Mouse (Mus musculus) heart, embryonic 15.5 days (tissue): ENCODE results near the gene Gprin1. TPM values are rescaled to one million over a fixed set of nuclear protein-coding genes. Genes with fewer than 3 reads are reported as not detected.

Experiments
- ATAC-seq: fragments of 200-750 bp; cut with Nextera tagmentation; replicated peaks from 2 replicates; pipeline ENCODE4 v1.8.0; 2017; ENCODE audit warnings: low read depth, moderate TSS enrichment; ENCODE audit not compliant: insufficient number of reproducible peaks, insufficient read depth, low FRiP score
- H3K27ac ChIP-seq: fragments of 300-500 bp; sonication (generic); 2 replicates; pipeline ENCODE4 v1.5.1; 2015; ENCODE audit warnings: mild to moderate bottlenecking, inconsistent platforms
- H3K27me3 ChIP-seq: fragments of 300-500 bp; sonication (generic); 2 replicates; pipeline ENCODE4 v1.6.1; 2015; ENCODE audit warnings: inconsistent platforms
- H3K36me3 ChIP-seq: fragments of 300-500 bp; sonication (generic); 2 replicates; pipeline ENCODE4 v1.6.1; 2015; ENCODE audit warnings: mild to moderate bottlenecking, inconsistent platforms
- H3K4me1 ChIP-seq: fragments of 300-500 bp; sonication (generic); replicated peaks from 2 replicates; pipeline ENCODE4 v1.6.1; 2015; ENCODE audit warnings: inconsistent platforms
- H3K4me2 ChIP-seq: fragments of 300-500 bp; sonication (generic); 2 replicates; pipeline ENCODE4 v1.6.1; 2015; ENCODE audit warnings: inconsistent platforms, mild to moderate bottlenecking, moderate library complexity
- H3K4me3 ChIP-seq: fragments of 300-500 bp; sonication (generic); 2 replicates; pipeline ENCODE4 v1.5.1; 2015; ENCODE audit warnings: mild to moderate bottlenecking, inconsistent platforms
- H3K9ac ChIP-seq: fragments of 300-500 bp; sonication (generic); 2 replicates; pipeline ENCODE4 v1.6.1; 2015; ENCODE audit warnings: mild to moderate bottlenecking, inconsistent platforms
- H3K9me3 ChIP-seq: fragments of 300-500 bp; sonication (generic); replicated peaks from 2 replicates; pipeline ENCODE4 v1.6.1; 2016; ENCODE audit warnings: inconsistent platforms
- WGBS: fragments of 180-500 bp; shearing (Covaris S2); methylation state at CpG from one replicate; pipeline ENCODE4 v1.1.7; 2015; ENCODE audit warnings: mixed read lengths; 5-methylcytosine and 5-hydroxymethylcytosine counted together
- polyA plus RNA-seq: library from polyadenylated mRNA; unstranded; fragments of >200 nt; fragmentation: Nextera tagmentation; extraction: Ambion mirVana; gene quantifications from 2 replicates; pipeline ENCODE4 v1.2.1, GENCODE M21; 2015

The Gprin1 gene
- polyA plus RNA-seq, 1 experiment from 2014 or later = 0.05 TPM

DNA sequence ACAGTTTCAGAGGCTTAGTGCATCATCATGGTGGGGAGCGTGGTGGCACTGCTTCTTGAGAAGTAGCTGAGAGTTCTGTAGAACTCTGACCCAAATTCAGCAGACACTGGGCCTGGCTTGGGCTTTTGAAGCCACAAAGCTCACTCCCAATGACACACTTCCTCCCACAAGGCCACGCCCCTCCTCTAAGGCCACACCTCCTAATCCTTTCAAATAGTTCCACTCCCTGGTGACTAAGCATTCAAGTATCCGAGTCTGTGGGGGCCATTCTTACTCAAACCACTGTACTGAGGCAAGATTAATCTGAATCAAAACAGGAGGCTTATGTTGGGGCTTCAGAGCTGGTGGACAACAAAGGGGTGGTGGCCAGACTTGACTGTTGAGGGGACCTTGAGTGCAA is 38.8 kb downstream of the Gprin1 start:
- 64% methylated on average over 3 of the region's 3 CpGs for WGBS

DNA sequence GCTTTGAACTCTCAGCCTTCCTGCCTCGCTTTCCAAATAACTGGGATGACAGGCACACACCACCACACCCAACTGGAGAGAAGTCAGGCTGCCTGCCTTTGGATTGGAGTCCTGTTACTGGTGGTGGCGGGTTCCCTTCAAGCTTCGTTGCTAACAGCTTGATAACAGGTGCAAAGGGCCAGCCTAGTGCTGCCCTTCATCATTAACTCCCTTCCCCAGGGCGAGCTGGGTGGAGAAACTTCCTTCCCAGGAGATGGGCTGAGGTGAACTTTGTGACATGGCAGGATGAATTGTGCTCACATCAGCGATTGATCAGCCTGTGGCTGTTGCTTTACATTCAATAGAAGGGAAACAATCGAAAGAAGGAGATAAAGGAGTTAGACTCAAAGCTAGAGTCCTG is 44.8 kb downstream of the Gprin1 start:
- no peak for ATAC-seq
- H3K27me3 ChIP-seq = 0 out of 2 replicates have a peak, but pooled peaks cover 3% of the 10 kb centered on the region
- H3K27ac ChIP-seq = no peak overlapping the region
- no peak overlapping the region for H3K9ac ChIP-seq
- no peaks in the 10 kb centered on the region for H3K4me1 ChIP-seq
- H3K4me3 ChIP-seq = no peak overlapping the region
- no peaks in the 10 kb centered on the region for H3K36me3 ChIP-seq
- 38% methylated on average over 6 of the region's 6 CpGs for WGBS
- no peaks in the 10 kb centered on the region for H3K9me3 ChIP-seq
- no peak overlapping the region for H3K4me2 ChIP-seq

More for the DNA sequence above, 38.8 kb downstream of the Gprin1 start:
- no peak overlapping the region for H3K27ac ChIP-seq
- H3K9me3 ChIP-seq = no peaks in the 10 kb centered on the region
- no peaks in the 10 kb centered on the region for H3K4me1 ChIP-seq
- ATAC-seq = no peak
- no peak overlapping the region for H3K4me3 ChIP-seq
- H3K27me3 ChIP-seq = peaks cover 8% of the 10 kb centered on the region
- H3K4me2 ChIP-seq = no peak overlapping the region
- H3K9ac ChIP-seq = no peak overlapping the region
- H3K36me3 ChIP-seq = no peaks in the 10 kb centered on the region

DNA sequence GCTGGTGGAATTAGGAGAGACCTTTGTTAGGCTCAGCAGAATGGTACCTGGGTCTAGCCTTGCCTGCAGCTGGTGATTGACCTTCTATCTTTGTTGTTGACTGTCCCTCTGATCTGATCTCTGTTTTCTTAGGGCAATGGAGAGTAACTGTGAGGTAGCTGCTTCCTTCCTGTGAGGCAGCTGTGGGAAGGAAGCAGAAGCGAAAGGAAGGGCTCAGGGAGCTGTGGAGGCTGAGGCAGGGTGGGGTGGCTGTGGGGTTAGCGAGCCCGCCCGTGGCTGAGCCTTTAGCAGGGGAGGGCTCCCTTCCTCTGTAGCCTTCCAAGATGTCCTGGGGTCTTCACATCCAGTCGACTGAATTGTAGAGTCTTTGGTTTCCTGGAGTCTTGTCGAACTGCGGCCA is 47.2 kb downstream of the Gprin1 start:
- WGBS = 67% methylated on average over 7 of the region's 7 CpGs
- no peak overlapping the region for H3K4me3 ChIP-seq
- H3K9ac ChIP-seq = no peak overlapping the region

DNA sequence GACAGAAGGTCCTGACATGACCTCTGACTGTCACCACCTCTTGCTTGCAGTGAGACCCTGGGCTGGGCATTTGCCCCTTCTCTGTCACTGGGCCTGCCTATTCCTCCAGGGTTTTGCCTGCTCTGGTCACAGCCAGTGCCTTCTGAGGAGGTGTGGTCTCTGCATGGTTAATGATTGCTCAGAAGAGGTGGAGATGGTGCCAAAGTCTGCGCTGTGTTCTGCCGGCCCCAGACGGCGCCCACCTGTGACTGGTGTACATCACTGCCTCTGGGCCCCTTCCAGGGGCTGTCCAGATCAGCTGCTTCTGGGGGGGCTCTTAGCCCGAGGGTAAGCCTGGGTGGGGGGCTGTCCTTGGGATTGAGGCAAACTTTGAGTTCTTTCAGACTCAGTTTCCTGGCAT is 48.4 kb downstream of the Gprin1 start, which contains the start of gene Cdhr2:
Gene Cdhr2 (plus strand): TSS at position 219 of the 400 bp plus-strand sequence.
- WGBS = 74% methylated on average over 5 of the region's 5 CpGs
- no peak within 1 kb of the TSS for H3K4me2 ChIP-seq
- no peaks in the 10 kb centered on the region for H3K9me3 ChIP-seq
- no peak within 1 kb of the TSS for H3K4me3 ChIP-seq
- no peak within 1 kb of the TSS for H3K9ac ChIP-seq
- no peak within 1 kb of the TSS for H3K27ac ChIP-seq
- no peaks in the 10 kb centered on the region for H3K36me3 ChIP-seq
- H3K27me3 ChIP-seq = 0 out of 2 replicates have a peak, but pooled peaks cover 3% of the 10 kb centered on the region
- no peaks in the 10 kb centered on the region for H3K4me1 ChIP-seq
- ATAC-seq = no peak

More for the DNA sequence above, 47.2 kb downstream of the Gprin1 start:
- Histone ChIP-seq H3K9me3 (no peaks in the 10 kb centered on the region), H3K27ac (no peak overlapping the region), H3K4me2 (no peak overlapping the region), H3K27me3 (0 out of 2 replicates have a peak, but pooled peaks cover 3% of the 10 kb centered on the region), H3K36me3 (no peaks in the 10 kb centered on the region), H3K4me1 (no peaks in the 10 kb centered on the region)
- no peak for ATAC-seq

DNA sequence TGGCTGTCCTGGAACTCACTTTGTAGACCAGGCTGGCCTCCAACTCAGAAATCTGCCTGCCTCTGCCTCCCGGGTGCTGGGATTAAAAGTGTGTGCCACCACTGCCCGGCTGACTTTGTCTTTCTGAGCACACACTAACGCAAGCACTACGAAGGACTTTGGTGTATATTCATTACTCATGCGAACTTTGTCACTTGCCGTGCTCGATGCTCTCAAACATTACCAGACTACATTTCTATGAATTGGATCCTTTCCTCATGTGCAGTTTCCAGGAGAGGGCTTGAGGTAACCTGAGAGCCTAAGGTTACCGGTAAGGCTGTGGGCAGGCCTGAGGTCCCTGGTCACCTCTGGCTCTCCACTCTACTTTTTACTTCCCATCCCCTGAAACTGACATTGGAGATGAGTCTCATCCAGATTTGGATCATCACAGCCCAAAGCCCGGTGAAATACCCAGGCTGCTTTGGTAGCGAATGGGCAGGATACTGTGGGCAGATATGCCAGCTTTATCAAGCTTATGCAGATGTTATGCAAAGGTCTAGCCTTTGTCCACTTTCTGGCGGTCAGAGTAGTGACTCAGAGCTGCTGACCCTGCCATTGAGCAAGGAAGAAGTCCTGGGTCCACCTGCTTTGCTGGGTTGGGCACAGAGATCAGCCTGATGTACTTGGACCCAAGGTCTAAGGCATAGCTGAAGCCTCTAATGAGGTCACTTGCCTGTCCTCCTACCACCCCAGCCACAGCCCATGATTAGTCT is 54.0 kb downstream of the Gprin1 start:
- Histone ChIP-seq H3K36me3 (no peaks in the 10 kb centered on the region), H3K9ac (no peak overlapping the region), H3K4me1 (peaks cover 26% of the 10 kb centered on the region), H3K4me3 (no peak overlapping the region), H3K27ac (no peak overlapping the region), H3K4me2 (no peak overlapping the region), H3K9me3 (no peaks in the 10 kb centered on the region), H3K27me3 (no peaks in the 10 kb centered on the region)
- no peak for ATAC-seq
- 84% methylated on average over 11 of the region's 11 CpGs for WGBS

DNA sequence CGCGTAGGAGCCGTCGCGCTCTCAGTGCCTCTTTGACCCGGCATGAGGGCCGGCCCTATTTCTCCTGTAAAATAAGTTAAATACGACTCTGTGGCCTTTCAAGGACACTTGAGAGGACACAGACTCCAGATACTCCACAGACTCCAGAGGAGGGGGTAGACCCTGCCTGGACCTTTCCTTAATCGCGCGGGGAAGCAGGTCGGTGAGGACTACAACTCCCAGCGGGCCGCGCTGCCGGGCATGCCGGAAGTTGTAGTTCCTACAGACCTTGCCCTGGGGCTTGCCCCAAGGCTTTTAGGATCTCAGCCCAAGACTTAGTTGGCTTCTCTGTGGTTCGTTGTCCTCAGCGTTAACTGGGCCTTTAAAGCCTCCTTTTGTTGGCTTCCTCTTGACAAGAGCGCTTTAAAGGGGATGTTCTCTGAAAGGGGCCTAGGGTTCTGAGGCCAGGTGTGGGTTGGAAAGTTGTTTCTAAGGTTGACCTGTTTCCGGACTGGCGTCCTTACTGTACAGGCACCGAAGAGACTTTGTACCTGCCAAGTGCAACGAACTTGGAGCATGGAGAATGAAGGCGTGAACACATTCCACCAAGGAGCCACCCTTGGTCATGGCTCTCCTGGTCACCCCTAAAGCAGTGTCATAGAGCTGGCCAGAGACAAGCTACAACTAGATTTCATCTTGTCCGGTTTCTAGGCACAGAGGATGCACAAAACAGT is 55.2 kb downstream of the Gprin1 start:
- Histone ChIP-seq H3K9ac (peak overlapping the region; percentile 67), H3K27ac (peak overlapping the region; percentile 98), H3K4me2 (peak overlapping the region; percentile 66), H3K9me3 (no peaks in the 10 kb centered on the region), H3K4me3 (peak overlapping the region; percentile 91), H3K36me3 (no peaks in the 10 kb centered on the region), H3K4me1 (peaks cover 30% of the 10 kb centered on the region), H3K27me3 (no peaks in the 10 kb centered on the region)
- ATAC-seq = peak; percentile 56
- WGBS = 13% methylated on average over 26 of the region's 26 CpGs

DNA sequence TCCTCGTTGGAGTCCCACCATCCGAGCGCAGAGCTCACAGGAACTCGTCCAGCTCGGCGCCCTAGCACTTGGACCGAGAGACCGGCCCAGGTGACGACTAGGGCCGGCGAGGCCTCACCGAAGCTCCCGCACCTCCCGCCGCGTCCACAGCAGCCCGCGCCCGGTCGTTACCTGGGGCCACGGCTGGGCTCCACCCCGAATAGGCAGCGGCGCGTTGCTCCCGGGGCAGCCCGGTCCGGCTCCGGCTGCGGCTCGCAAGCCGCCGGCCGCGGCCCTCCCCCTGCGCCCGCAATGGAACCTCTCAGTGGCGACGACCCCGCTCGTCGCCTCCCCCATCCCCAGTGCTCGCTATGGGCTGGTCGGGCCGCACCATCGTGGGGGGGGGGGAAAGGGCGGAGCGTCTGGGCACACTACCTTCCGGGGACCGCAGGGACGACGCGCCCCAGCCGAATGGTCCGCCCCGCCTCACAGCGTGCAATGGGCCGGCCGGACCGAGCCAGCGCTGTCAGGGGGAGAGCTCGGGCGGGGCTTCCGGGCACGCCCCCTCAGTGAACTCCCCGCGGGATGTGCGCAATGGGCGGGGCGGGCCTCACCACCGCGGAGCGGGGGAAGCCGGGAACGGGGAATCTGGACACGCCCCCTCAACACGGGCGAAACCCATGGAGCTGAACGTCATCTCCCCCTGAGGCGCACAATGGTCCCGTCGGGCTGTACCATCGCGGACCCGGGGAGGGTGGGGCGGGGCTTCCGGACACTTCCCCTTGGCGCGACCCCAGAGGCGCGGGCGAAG is 55.9 kb downstream of the Gprin1 start, which contains the start of gene Rnf44:
Gene Rnf44 (minus strand): TSS at position 350 of the 790 bp plus-strand sequence.
- Histone ChIP-seq H3K4me3 (peak within 1 kb of the TSS; percentile 91), H3K4me2 (peak within 1 kb of the TSS; percentile 88), H3K36me3 (no peaks in the 10 kb centered on the region), H3K27ac (peak within 1 kb of the TSS; percentile 98), H3K9me3 (no peaks in the 10 kb centered on the region), H3K9ac (peak within 1 kb of the TSS; percentile 96), H3K4me1 (peaks cover 33% of the 10 kb centered on the region), H3K27me3 (no peaks in the 10 kb centered on the region)
- peak; percentile 99 for ATAC-seq
- under 1% methylated on average over 84 of the region's 92 CpGs for WGBS

DNA sequence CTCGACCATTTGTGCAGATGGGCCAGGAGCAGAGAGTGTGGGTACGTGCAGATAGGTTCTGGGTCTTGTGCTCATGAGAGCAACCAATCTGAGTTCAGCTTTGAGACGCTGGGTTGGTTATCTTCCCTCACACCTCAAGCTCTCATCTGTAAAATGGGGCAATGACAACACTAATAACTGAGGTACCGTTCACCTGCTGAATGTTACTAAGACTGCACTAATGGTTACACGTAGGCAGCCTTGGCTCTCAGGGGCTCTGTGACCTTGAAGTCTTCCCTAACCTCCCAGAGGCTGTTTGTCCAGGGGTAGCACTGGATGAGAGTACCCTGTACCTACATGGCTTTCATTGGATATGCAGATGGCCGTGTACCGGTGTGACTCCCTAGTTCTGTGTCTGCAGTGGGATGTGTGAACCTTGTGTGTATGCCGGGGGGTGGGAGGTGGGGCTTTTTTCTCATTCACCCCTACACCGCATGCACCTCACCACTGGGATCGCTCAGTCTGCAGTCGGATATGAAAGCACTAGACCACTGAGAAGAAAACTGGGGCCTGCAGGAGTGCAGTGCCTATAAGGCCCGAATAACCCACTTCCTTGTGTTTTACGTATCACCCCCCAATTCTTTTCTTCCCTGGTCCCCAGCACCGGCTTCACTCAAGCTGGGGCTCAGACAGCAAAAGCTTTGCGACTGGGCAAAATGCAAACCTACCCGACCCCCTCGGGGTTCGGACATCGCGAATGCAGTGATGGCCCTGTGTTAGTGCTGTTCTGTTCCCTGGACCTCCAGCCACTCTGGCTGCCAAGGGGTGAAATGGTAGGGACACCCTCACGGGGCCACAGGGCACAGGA is 56.7 kb downstream of the Gprin1 start:
- Histone ChIP-seq H3K4me1 (peaks cover 39% of the 10 kb centered on the region), H3K4me3 (peak overlapping the region; percentile 91), H3K9me3 (no peaks in the 10 kb centered on the region), H3K4me2 (peak overlapping the region; percentile 88), H3K27ac (peak overlapping the region; percentile 98), H3K27me3 (no peaks in the 10 kb centered on the region), H3K9ac (peak overlapping the region; percentile 96), H3K36me3 (no peaks in the 10 kb centered on the region)
- ATAC-seq = no peak
- 6% methylated on average over 21 of the region's 21 CpGs for WGBS

DNA sequence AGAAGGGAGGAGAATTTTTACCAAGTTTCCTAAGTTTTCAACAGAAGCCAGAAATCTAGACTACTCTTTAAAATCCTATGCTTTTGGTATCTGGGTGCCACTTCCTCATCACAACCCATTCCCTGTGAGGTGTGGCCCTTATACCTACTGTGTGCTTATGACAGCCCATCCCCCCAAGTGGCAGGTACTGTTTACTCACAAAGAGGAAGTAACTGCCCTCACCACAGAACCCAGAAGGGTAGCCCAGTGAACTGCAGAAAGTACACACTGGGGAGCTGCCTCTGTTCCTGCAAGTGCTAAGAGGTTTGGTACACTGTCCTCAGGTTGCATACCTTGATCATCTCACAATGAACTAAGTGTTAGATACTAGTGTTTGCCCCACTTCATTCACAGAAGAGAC is 57.9 kb downstream of the Gprin1 start:
- H3K4me1 ChIP-seq = peaks cover 39% of the 10 kb centered on the region
- ATAC-seq = no peak
- peak overlapping the region; percentile 88 for H3K4me2 ChIP-seq
- H3K9me3 ChIP-seq = no peaks in the 10 kb centered on the region
- no peaks in the 10 kb centered on the region for H3K36me3 ChIP-seq
- no peaks in the 10 kb centered on the region for H3K27me3 ChIP-seq
- peak overlapping the region; percentile 96 for H3K9ac ChIP-seq
- H3K4me3 ChIP-seq = peak overlapping the region; percentile 91
- H3K27ac ChIP-seq = no peak overlapping the region

DNA sequence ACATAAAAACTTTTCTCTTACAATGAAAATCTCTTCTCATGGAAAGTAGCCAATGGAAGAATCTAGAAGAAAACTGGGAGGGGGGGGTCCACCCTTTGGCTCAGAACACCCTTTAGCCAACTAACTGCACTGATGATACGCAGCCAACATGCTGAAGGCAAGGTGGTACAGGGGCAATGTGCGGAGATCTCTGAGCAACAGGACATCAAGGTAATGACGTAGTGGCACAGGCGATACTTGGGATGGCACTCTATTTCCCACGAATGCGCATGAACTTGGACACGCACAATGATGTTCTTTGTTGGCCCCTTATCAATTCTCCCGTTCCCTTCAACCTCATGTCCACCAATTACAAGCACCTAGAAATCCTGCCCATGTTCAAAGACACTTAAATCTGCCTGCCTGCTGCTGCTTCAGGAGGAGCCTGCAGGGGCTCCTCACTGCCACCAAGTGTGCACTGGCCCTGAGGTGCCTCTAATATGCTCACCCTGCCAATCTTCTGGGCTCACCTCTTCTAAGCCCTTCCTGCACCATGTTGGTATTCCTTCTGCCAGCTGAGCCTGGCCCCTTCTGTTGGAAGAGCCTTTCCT is 59.4 kb downstream of the Gprin1 start:
- Histone ChIP-seq H3K4me3 (no peak overlapping the region), H3K9ac (no peak overlapping the region), H3K36me3 (no peaks in the 10 kb centered on the region), H3K9me3 (no peaks in the 10 kb centered on the region), H3K4me2 (no peak overlapping the region), H3K27me3 (no peaks in the 10 kb centered on the region), H3K4me1 (peaks cover 52% of the 10 kb centered on the region), H3K27ac (no peak overlapping the region)
- 90% methylated on average over 8 of the region's 8 CpGs for WGBS
- no peak for ATAC-seq
